Mouse (Mus musculus) adrenal gland, adult 18-20 months (tissue): ENCODE results near the gene 1700037H04Rik. TPM values are rescaled to one million over a fixed set of nuclear protein-coding genes. Genes with fewer than 3 reads are reported as not detected.

Source experiments
- DNase-seq, 2 experiments: peaks; one replicate each; pipeline ENCODE4 v3.0.0; 2021 to 2022; ENCODE audit warnings: low spot score in 2 of 2
- total RNA-seq, 2 experiments: library from RNA; stranded (reverse); gene quantifications; 1 replicate in 1 of 2; 2 replicates in 1 of 2; pipeline ENCODE4 v1.2.3; 2021

Gene 1700037H04Rik
- total RNA-seq, 2 experiments from 2014 or later, result 103 to 273 TPM

GRCm38 (mm10) chr2:131179990-131180587 lies 20.2 kb upstream of the 1700037H04Rik start, which contains the start of gene Cenpb:
TSS of gene Cenpb (minus strand) at chr2:131180067.
- peak; percentile 85 to 92 for DNase-seq

- peak; percentile 48 to 58 for DNase-seq
These were observed 19.5 kb upstream of the 1700037H04Rik start for GRCm38 (mm10) chr2:131179246-131179886.

DNA sequence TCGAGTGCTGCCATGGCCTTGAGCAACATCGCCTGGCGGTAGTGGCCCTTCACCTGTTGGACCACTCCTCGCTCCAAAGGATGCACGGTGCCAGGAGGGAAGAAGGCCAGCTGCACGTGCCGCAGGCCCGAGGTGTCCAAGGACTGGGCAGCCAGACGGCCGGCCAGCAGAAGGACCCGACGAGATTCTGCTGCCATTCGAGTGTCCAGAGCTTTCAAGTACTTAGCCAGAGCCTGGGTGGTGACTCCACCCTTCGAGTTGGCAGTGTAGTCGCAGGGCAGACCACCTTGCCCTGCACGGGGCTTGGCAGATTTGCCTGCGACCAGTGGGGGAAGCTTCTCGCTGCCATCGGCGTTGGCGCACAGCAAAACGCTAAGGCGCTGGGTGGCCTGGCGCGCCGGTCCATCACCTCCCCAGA lies 19.0 kb upstream of the 1700037H04Rik start:
- peak in 1 of 2 experiments; percentile 12 for DNase-seq

GRCm38 (mm10) chr2:131177932-131178331 lies 18.1 kb upstream of the 1700037H04Rik start:
- DNase-seq, result no peak

DNA sequence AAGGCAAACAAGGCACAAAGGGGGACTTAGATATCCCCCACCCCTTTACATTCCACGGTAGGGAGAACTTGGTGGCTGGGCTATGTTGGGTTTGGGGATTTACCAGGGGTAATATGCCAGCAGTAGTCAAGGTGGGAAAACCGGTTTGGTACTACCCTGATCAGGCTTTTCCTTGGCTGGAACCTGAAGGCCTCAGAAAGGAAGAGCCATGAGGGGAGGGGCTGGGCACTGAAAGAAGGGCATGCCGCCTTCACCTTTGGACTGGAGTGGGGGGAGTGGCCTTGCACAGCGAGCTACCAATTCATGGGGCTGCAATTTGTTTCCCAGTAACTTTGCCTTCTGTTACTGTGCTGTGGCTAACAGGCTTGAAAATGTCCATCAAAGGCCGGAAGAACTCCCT lies 16.6 kb upstream of the 1700037H04Rik start:
- DNase-seq, result no peak

- no peak for DNase-seq
These were observed 16.0 kb upstream of the 1700037H04Rik start for GRCm38 (mm10) chr2:131175945-131176309.

DNA sequence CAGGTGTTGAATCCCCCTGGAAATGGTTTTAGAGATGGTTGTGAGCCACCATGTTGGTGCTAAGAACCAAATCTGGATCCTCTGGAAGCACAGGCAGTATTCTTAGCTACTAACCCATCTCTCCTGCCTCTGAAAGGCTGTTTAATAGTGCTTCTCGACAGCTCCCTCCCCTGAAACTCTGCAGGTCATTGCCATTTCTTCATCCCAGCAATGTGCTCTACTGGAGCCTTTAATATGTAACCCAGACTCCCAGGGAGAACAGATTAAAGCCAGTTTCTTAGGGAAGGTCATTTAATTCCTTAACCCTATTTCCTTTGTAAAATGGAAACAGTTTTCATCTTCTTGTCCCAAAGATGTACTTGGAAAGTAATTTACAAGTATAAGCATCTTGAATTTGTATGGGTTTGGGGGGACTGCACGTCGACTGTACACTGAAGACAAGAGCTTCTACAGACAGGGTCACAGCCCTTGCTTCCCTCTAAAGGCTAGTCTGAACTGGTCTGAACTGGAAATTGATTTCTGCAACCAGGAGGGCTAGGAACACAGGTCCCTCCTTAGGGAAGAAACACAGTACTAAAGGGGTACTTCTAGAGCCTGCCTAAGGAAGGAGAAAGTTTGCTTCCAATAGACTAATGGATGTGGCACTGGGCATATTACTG lies 15.5 kb upstream of the 1700037H04Rik start:
- no peak for DNase-seq

DNA sequence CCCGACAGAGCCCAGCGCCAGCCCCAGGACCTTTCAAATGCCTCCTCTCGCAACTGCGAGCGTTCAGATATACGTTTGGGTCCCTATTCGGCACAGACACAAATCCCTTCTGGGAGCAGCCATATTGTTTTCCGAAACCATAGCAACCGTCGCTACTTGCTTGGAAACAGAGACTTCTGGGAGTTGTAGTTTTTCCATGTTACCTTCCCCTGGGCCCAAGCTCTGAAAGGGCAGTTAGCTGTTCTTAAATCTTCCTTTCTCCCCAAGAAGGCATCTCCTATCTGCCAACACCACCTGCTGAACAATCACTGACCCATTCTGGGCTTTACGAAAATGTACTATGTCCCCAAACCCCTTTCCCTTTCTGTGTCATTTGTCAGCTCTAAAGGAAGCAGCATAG lies 14.8 kb upstream of the 1700037H04Rik start:
- peak in 1 of 2 experiments; percentile 39 for DNase-seq

DNA sequence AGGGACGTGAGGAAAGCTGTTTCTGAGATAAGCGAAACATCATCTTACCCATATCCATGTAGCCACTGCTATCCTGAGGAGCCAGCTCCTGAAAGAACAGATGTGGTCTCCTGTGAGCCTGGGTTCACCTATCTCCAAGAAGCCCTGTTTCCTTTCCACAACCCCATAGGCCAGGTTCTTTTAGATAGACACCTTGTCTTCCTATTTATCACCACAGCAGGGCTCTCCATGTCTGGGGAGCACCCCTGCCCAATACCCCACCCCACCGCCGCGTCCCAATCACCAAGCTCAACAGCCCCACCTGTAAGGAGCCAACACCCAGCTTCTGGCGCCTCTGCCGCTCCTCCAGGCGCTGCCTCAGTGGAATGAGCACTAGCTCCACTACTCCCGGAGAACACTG lies 12.4 kb upstream of the 1700037H04Rik start:
- DNase-seq, result no peak

- DNase-seq, result peak; percentile 65 to 68
These were observed 11.7 kb upstream of the 1700037H04Rik start for GRCm38 (mm10) chr2:131171401-131172104.

DNA sequence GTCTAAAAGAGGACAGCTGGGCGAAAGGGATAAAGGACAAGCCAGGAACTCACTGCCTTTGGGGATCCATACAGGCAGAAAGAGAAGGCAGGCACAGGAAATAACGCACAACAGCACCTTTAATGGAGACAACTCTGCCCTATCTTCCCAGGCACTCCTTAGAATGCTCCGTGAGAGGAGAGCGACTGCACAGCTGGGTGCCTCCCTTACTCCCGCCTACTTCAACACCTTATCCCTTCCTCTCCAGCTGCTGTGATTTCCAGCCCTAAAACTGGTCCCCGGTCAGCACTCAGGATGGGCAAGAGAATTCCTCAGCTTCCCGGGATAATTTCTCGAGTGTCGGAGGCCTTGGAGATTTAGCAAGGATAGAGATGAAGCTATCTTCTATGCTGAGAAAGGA lies 11.1 kb upstream of the 1700037H04Rik start:
- DNase-seq, result no peak

GRCm38 (mm10) chr2:131168914-131169313 lies 9.0 kb upstream of the 1700037H04Rik start:
- DNase-seq, result no peak

DNA sequence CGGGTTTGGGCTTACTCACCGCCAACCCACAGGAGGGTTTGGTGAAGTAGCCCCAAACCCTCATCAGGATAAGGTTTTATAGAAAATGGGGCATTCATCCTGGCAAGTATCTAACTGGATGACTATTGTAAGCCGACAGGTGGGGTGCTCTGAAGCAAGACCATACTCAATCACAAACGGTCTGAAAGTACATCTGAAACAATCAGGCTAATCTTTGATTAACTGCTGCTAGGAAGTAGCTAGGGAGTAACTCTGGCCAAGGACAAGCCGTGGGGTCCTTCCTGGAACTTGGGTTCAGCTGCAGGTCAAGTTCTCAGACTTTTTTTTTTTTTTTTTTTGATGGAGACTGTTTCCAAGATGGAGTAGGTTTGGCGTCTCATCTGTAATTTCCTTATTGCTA lies 8.1 kb upstream of the 1700037H04Rik start:
- DNase-seq, result no peak

DNA sequence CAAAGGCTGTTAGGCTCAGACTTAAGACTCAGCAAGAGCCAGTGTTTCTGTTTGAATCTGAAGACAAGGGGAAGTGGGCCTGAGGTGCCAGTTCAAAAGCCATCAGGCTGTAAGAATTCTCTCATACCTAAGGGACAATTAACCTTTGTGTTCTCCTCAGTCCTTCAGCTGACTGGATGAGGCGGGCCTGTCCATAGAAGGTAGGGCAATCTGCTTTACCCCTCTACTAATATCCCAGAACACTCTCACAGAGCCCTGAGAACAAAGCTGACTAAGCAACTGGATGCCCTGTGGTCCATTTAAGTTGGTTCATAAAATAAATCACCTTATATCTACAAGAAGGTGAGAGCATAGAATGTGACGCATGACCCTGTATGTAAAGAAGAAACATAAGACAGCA lies 6.3 kb upstream of the 1700037H04Rik start:
- no peak for DNase-seq

DNA sequence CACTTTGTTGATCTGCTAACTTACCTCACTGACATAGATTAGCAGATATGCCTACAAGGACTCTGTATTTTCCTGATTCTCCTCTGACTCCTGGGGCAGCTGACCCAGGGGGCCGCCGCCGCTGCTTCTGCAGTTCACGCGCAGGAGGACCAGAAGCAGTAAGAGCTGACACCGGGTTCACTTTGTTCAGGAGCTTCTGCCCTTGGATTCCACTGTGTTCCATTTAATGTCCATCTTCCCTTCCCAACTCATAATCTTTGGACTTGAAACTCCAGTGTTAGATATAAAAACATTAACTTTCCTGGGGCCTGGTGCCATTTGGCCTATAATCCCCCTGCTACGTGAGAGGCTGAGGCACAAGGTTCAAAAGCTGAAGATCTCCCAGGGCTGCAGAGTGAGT lies 4.0 kb upstream of the 1700037H04Rik start:
- no peak for DNase-seq

DNA sequence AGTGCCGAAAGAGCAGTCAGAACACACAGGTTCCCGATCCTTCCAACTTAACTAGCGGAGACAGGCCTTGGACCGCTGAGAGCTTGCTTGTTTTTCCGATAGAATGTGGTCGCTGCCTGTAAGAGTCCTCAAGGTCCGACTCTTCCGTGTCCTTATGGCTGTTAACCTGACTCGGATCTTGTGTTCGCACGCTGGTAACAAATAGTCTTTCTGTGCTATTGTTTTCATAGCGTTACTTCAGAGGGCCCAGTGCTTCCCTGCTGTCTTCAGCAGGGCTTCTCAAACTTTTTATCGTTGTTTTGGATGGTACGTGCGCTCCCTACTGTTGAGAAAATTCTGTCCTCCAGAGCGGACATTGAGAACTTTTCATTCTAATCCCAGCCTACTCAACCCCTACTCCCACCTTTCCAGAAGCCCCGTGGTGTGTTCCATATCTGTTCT lies 810 bp upstream of the 1700037H04Rik start:
- no peak for DNase-seq

DNA sequence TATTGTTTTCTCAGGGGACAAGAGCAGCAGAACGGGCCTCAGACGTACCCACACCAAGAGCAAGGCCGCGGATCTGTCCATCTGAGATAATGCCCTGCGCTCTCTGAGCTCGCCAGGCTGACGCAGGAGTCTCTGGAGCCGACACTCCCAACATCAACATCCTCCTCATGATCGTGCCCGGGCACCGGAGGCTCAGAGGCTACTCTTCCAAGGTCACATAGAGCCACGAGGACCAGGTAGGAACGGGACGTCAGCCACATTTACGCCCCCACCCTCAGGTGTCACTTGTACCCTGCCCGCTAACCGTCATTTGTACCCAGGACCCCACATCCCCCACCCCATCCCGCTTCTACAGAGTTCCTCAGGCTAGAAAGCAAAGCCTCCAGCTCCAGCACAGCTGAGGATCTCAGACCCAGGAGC lies 380 bp downstream of the 1700037H04Rik start:
- peak in 1 of 2 experiments; percentile 22 for DNase-seq

- no peak for DNase-seq
These were observed 2.9 kb downstream of the 1700037H04Rik start for GRCm38 (mm10) chr2:131156987-131157386.

- no peak for DNase-seq
These were observed 5.8 kb downstream of the 1700037H04Rik start for GRCm38 (mm10) chr2:131154036-131154435.

DNA sequence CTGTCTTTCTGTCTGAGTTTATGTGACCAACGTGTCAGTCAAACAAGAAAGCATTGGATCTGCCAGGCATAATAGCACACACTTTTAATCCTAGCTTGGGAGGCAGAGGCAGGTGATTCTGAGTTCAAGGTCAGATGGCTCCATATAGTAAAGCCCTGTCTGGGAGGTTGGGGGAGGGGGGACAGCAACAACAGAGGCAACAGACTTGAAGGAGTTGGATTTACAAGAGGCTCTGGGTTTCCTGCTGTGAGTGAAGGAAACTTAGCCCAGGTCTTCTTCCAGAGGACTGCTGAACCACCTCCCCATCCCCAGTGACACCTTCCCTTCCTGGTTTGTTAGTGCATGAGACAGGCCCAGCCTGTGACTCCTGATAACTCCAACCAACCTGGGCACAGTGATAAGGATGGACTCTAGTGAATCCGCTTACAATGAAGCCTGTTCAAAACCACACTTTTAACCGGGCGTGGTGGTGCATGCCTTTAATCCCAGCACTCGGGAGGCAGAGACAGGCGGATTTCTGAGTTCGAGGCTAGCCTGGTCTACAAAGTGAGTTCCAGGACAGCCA lies 7.6 kb downstream of the 1700037H04Rik start:
- no peak for DNase-seq

GRCm38 (mm10) chr2:131149254-131149578 lies 10.7 kb downstream of the 1700037H04Rik start:
- DNase-seq, result no peak
